Mouse (Mus musculus) midbrain, embryonic 11.5 days (tissue): ENCODE measurements at regions not wholly inside any gene's neighbourhood (a gene's known extent, or its start where the extent isn't known, plus 50 kb on each side); places are given as distances from the start of the nearest gene placed in this dataset.

Experiments
- ATAC-seq: fragments of 200-750 bp; cut with Nextera tagmentation; 2 replicates; pipeline ENCODE4 v1.8.0; 2017; ENCODE audit warnings: moderate TSS enrichment, moderate library complexity; ENCODE audit not compliant: low FRiP score
- DNase-seq: peaks from one replicate; pipeline ENCODE4 v3.0.0; 2015; ENCODE audit warnings: low spot score; ENCODE audit errors: missing footprints
- H3K27ac ChIP-seq: fragments of 300-500 bp; sonication (generic); 2 replicates; pipeline ENCODE4 v1.5.1; 2014; ENCODE audit warnings: low read depth, low read length
- H3K27me3 ChIP-seq: fragments of 300-500 bp; sonication (generic); 2 replicates; pipeline ENCODE4 v1.6.1; 2014; ENCODE audit warnings: mild to moderate bottlenecking, low read length, moderate library complexity, mixed read lengths; ENCODE audit not compliant: control insufficient read depth, insufficient read depth
- H3K36me3 ChIP-seq: fragments of 300-500 bp; sonication (generic); 2 replicates; pipeline ENCODE4 v1.6.1; 2014; ENCODE audit warnings: mild to moderate bottlenecking, low read length, moderate library complexity, mixed read lengths; ENCODE audit not compliant: control insufficient read depth, insufficient read depth
- H3K4me1 ChIP-seq: fragments of 300-500 bp; sonication (generic); 2 replicates; pipeline ENCODE4 v1.6.1; 2014; ENCODE audit warnings: low read length; ENCODE audit not compliant: control insufficient read depth, insufficient read depth
- H3K4me2 ChIP-seq: fragments of 300-500 bp; sonication (generic); 2 replicates; pipeline ENCODE4 v1.6.1; 2014; ENCODE audit warnings: mild to moderate bottlenecking, moderate library complexity
- H3K4me3 ChIP-seq: fragments of 300-500 bp; sonication (generic); 2 replicates; pipeline ENCODE4 v1.5.1; 2014; ENCODE audit warnings: low read depth, low read length
- H3K9ac ChIP-seq: fragments of 300-500 bp; sonication (generic); 2 replicates; pipeline ENCODE4 v1.6.1; 2014; ENCODE audit warnings: low read length
- H3K9me3 ChIP-seq: fragments of 300-500 bp; sonication (generic); 2 replicates; pipeline ENCODE4 v1.6.1; 2016; ENCODE audit warnings: low read length; ENCODE audit not compliant: control insufficient read depth
- WGBS: fragments of 180-500 bp; shearing (Covaris S2); extraction: QIAGEN DNeasy Blood & Tissue Kit; methylation state at CpG from one replicate; pipeline ENCODE4 v1.1.7; 2014; 5-methylcytosine and 5-hydroxymethylcytosine counted together

DNA sequence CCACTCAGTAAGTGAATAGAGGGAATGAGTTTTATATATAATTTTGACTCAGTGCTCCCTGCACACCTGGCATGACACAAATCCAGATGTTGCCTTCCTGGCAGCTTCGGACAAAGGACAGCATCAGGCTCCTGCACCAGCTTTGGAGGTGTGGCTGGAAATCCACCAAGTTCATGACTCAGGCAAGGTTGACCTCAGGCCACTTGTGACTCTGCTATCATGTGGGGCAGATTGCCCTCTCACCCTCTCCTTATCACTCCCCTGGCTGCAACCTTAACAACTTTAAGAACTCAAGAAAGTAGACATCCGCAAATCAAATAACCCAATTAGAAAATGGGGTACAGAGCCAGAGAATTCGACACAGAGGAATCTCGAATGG is 97.7 kb upstream of the Armc2 start:
- ATAC-seq (no peak), DNase-seq (no peak)
- Histone ChIP-seq H3K36me3 (no peaks in the 10 kb centered on the region), H3K27ac (no peak overlapping the region), H3K4me2 (no peak overlapping the region), H3K9me3 (no peaks in the 10 kb centered on the region), H3K4me3 (no peak overlapping the region), H3K4me1 (no peaks in the 10 kb centered on the region), H3K27me3 (peaks cover 5% of the 10 kb centered on the region), H3K9ac (no peak overlapping the region)
- 88% methylated on average over 4 of the region's 4 CpGs for WGBS

DNA sequence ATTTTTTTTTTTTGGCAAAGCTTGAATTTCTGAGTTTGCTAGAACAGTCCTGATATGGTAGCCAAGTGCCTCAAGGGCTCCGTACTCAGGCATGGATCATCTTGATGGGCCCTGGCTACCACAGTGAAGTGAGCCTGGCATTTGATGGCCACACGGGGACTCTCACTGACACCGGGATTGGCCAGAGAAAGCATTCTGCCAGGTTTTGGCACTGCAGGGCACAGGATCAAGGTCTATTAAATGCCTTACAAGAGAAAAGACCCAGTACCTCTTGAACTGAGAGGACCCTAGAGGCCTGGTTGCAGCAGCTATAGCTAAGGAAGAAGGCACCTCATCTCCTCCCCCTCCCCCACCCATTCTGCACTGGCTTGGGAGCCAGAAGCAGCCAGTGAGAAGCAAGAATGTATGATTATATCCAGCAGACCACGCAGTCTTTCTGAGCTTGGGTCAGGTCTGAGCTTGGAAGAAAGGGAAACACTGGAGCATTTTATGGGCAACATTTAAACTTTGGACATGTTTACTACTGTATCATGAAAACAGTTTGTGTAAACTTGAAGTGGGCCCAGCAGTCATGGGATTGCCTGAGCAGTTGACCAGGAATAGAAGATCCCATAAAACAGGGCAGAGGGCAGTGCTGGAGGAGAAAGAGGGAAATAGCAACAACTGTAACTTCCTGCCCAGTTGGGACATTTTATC is 97.1 kb upstream of the Armc2 start:
- WGBS = 80% methylated on average over 4 of the region's 4 CpGs
- Histone ChIP-seq H3K4me2 (no peak overlapping the region), H3K4me3 (no peak overlapping the region), H3K27ac (no peak overlapping the region), H3K9ac (no peak overlapping the region), H3K4me1 (no peaks in the 10 kb centered on the region), H3K36me3 (no peaks in the 10 kb centered on the region), H3K9me3 (no peaks in the 10 kb centered on the region), H3K27me3 (peaks cover 5% of the 10 kb centered on the region)
- ATAC-seq (no peak), DNase-seq (no peak)

DNA sequence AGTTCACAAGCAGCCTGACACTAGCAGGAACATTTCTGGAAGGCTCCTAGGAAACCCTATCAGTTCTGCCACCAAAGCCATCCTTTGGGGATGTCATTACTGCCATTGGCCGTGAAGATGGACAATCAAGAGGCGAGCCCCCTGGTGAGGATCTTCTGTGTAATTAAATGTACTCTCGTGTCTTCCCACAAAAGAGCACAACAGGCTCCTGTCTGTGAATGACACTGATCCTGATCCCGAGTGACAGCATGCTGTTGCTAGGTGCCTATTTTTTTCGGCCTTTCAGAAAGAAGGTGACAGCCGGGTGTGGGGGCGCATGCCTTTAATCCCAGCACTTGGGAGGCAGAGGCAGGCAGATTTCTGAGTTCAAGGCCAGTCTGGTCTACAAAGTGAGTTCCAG is 92.5 kb upstream of the Armc2 start:
- DNase-seq (peak; percentile 91), ATAC-seq (no peak)
- H3K9me3 ChIP-seq = no peaks in the 10 kb centered on the region
- H3K36me3 ChIP-seq = no peaks in the 10 kb centered on the region
- WGBS = 42% methylated on average over 7 of the region's 7 CpGs
- H3K27ac ChIP-seq = no peak overlapping the region
- H3K4me1 ChIP-seq = peaks cover 2% of the 10 kb centered on the region; the same call in 1 of the 2 replicates
- peaks cover 10% of the 10 kb centered on the region for H3K27me3 ChIP-seq
- H3K4me3 ChIP-seq = no peak overlapping the region
- H3K4me2 ChIP-seq = no peak overlapping the region
- no peak overlapping the region for H3K9ac ChIP-seq

DNA sequence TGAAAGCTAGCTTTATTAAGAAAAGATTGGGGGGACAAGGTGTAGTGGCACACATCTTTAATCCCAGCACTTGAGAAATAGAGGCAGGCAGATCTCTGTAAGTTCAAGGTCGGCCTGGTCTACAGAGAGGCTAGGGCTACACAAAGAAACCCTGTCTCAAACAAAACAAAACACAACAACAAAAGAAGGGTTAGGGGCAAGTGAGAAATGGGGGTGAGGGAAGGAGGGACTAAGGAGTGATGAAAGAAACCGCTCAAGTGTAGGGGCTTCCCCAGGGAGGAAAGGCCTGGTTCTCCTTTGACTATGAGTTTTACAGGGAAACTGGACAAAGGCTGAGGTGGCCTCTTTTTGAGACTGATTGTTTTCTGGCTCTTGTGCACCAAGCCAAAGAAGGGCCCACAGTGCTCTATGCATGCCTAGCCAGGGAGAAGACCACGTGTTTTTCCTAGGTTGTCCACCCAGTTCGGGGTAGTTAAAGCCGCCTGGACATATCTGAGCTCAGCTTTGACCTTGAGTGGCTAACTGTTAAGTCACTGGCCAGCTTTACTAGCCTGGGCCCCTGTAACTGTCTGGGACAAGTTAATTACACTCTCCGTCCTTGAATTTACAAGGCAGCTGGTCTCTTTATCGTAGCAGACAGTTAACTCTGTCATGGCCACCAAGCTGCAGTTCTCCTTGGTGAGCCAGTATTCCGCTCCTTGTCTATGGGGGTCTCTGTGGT is 90.2 kb upstream of the Armc2 start:
- Histone ChIP-seq H3K27me3 (peaks cover 10% of the 10 kb centered on the region), H3K27ac (no peak overlapping the region), H3K9me3 (peaks cover 3% of the 10 kb centered on the region; the same call in 1 of the 2 replicates), H3K4me3 (no peak overlapping the region), H3K4me1 (peaks cover 2% of the 10 kb centered on the region; the same call in 1 of the 2 replicates), H3K4me2 (no peak overlapping the region), H3K9ac (no peak overlapping the region), H3K36me3 (no peaks in the 10 kb centered on the region)
- ATAC-seq (no peak), DNase-seq (no peak)
- WGBS = 56% methylated on average over 8 of the region's 8 CpGs

DNA sequence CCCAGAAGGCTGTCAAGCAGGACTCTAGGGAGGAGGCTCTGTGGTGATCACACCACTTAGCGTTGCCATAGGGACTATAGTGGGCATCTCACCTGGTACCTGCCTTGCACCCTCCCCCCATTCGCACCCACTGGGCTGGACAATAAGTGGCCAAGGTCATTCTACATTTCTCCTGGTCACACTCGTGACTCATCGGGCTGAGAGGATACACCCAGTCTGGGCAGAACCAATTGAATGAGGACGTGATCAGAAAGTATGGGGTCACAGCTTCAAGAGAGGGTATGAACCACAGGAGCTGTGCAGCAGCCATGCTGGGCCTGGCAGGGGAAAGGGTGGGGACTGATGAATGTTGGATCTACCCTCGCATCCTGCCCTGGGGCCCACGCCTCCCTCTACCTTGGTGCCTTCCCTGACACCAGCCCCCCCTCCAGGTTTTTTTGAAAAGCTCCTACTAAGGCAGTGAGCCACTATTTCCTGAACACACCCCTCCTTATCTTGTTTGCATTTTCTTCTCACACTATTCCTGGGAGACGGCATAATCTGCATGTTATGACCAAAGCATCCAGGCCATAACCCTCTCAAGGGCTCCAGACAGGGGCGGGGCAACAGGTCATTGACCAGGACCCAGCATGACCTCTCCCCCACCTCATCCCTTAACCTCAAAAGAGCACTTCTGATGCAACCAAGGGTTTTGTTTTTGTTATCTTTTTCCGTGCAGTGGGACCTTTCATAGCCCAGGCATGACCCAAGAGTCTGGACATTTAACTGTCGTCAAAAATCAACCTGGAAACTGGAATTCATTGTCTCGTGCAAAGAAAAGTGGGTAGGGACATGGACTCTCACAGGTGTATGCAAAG is 89.4 kb upstream of the Armc2 start:
- Histone ChIP-seq H3K9me3 (peaks cover 3% of the 10 kb centered on the region; the same call in 1 of the 2 replicates), H3K9ac (no peak overlapping the region), H3K4me2 (no peak overlapping the region), H3K27me3 (peaks cover 7% of the 10 kb centered on the region), H3K4me1 (peaks cover 2% of the 10 kb centered on the region; the same call in 1 of the 2 replicates), H3K4me3 (no peak overlapping the region), H3K27ac (no peak overlapping the region), H3K36me3 (no peaks in the 10 kb centered on the region)
- ATAC-seq = no peak
- WGBS = 79% methylated on average over 12 of the region's 12 CpGs
- no peak for DNase-seq

DNA sequence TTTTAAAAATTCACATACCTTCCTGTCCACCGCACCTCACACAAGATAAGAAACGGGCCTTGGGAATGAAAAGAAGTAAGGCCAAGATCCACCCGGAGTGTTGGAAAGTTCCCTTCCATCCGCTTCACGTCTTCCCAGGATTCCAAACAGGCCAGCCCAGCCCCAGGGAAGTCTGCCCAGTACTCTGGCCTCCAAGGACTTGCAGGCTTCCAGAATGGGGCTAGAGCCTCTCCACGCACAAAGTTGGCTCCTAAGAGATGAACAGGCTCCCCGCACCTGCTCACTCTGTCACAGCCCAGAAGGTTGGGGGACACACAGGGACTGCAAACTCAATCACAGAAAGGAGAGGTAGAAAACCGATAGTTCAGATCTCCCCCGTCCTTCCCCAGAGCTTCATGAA is 88.4 kb upstream of the Armc2 start:
- no peak for DNase-seq
- Histone ChIP-seq H3K9me3 (peaks cover 3% of the 10 kb centered on the region; the same call in 1 of the 2 replicates), H3K4me1 (peaks cover 2% of the 10 kb centered on the region; the same call in 1 of the 2 replicates), H3K4me3 (no peak overlapping the region), H3K9ac (no peak overlapping the region), H3K27me3 (peaks cover 8% of the 10 kb centered on the region), H3K36me3 (no peaks in the 10 kb centered on the region), H3K4me2 (no peak overlapping the region), H3K27ac (no peak overlapping the region)
- ATAC-seq = no peak
- 89% methylated on average over 9 of the region's 9 CpGs for WGBS

DNA sequence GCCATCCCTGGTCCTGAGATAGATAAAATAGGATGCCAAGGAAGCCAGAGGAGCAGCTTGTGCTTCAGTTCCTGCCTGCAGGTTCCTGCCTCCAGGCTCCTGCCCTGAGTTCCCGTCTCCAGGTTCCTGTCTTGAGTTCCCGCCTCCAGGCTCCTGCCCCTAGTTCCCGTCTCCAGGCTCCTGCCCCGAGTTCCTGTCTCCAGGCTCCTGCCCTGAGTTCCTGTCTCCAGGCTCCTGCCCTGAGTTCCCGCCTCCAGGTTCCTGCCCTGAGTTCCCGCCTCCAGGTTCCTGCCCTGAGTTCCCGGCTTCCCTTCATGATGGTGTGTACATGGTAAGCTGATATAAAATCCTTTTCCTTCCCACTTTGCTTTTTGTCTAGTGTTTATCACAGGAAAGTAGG is 86.8 kb upstream of the Armc2 start:
- H3K4me3 ChIP-seq = no peak overlapping the region
- no peak for DNase-seq
- 88% methylated on average over 7 of the region's 7 CpGs for WGBS
- ATAC-seq = no peak
- no peak overlapping the region for H3K9ac ChIP-seq
- peaks cover 3% of the 10 kb centered on the region; the same call in 1 of the 2 replicates for H3K9me3 ChIP-seq
- peaks cover 8% of the 10 kb centered on the region for H3K27me3 ChIP-seq
- no peaks in the 10 kb centered on the region for H3K36me3 ChIP-seq
- peaks cover 2% of the 10 kb centered on the region; the same call in 1 of the 2 replicates for H3K4me1 ChIP-seq
- no peak overlapping the region for H3K4me2 ChIP-seq
- H3K27ac ChIP-seq = no peak overlapping the region

DNA sequence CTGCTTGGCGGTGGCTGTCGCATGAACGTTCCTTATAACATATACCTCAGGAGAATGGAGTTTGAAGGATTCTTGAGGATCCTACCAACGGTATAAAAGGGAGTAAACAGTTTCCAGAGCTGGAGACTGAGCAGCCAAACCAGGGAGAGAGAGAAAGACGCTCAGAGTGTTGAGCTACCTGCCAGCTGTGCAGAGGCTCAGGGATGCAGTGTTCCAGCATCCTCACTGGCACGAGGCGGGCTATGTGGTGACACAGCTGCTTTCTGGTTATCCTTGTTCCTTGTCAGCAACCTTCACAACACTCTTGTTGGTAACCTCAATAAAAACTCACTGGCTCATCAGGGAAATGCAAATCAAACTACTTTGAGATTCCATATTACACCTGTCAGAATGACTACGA is 84.1 kb upstream of the Armc2 start:
- Histone ChIP-seq H3K4me3 (no peak overlapping the region), H3K4me1 (no peaks in the 10 kb centered on the region), H3K36me3 (no peaks in the 10 kb centered on the region), H3K9ac (no peak overlapping the region), H3K27me3 (peaks cover 3% of the 10 kb centered on the region), H3K27ac (no peak overlapping the region), H3K4me2 (no peak overlapping the region), H3K9me3 (peaks cover 3% of the 10 kb centered on the region; the same call in 1 of the 2 replicates)
- DNase-seq = no peak
- WGBS = 90% methylated on average over 8 of the region's 8 CpGs
- ATAC-seq = no peak
